Mouse (Mus musculus): ENCODE data around the gene Vps29. TPM values are rescaled to one million over a fixed set of nuclear protein-coding genes. Genes with fewer than 3 reads are reported as not detected.

The Vps29 gene
- polyA plus RNA-seq, 1 experiment from 2014 or later, result 204 TPM

DNA sequence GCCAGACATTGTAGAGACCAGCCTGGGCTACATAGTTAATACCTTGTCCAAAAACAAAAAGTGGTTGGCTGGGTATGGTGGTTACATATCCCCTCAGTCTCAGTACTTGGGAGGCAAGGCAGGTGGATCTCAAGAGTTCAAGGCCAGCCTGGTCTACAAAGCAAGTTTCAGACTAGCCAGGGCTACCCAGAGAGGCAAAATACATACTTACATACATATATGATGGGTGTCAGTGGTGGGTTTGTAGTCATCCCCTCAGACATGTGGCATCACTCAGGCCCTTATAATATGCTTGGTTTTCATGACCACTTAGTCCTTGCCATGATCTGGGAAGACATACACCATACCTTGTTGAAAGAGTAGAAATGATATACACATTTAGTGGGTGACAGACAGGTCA is 36.5 kb downstream of the Vps29 start:
- Histone ChIP-seq H3K4me3 (ENCODE audit: low read depth, low read length) (no peak overlapping the region), H3K27me3 (replicated peaks; ENCODE audit: control insufficient read depth, insufficient read depth, low read length) (no peaks in the 10 kb centered on the region), H3K9ac (ENCODE audit: low read depth, low read length) (no peak overlapping the region), H3K27ac (ENCODE audit: low read depth, low read length) (no peak overlapping the region), H3K4me2 (no peak overlapping the region), H3K9me3 (ENCODE audit: control insufficient read depth, low read length) (no peaks in the 10 kb centered on the region), H3K36me3 (ENCODE audit: control insufficient read depth, insufficient read depth, low read length) (peaks cover 2% of the 10 kb centered on the region; the same call in 1 of the 2 replicates), H3K4me1 (replicated peaks; ENCODE audit: control insufficient read depth, insufficient read depth, low read length) (peaks cover 7% of the 10 kb centered on the region)
- DNase-seq (ENCODE audit: low spot score), result no peak
- no peak for ATAC-seq (replicated peaks; ENCODE audit: low FRiP score)

DNA sequence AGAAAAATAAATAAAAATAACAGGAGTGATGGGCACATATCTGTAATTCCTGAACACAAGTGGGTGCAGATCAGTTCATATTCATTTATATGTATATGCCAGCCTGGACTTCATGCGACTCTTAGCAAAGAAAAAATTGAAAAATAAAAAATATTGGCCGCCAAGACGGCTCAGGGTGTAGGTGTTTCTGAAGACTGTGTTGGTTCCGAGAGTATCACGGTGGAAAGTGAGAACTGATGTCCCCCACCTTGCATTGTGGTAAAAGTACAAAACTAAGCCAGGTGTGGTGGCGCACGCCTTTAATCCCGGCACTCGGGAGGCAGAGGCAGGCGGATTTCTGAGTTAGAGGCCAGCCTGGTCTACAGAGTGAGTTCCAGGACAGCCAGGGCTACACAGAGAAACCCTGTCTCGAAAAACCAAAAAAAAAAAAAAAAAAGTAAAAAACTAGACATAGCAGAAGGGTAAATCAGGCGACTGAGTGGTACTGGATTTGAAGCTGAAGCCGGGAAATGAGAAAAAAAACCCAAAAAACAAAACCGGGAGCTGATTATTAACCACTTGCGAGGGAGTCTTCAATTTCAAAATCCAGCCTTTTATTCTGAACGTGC is 37.1 kb downstream of the Vps29 start:
- Histone ChIP-seq H3K4me1 (replicated peaks; ENCODE audit: control insufficient read depth, insufficient read depth, low read length) (peaks cover 7% of the 10 kb centered on the region), H3K9me3 (ENCODE audit: control insufficient read depth, low read length) (no peaks in the 10 kb centered on the region), H3K36me3 (ENCODE audit: control insufficient read depth, insufficient read depth, low read length) (peaks cover 2% of the 10 kb centered on the region; the same call in 1 of the 2 replicates), H3K27me3 (replicated peaks; ENCODE audit: control insufficient read depth, insufficient read depth, low read length) (no peaks in the 10 kb centered on the region), H3K27ac (ENCODE audit: low read depth, low read length) (no peak overlapping the region), H3K4me2 (peak overlapping the region; percentile 74), H3K9ac (ENCODE audit: low read depth, low read length) (peak overlapping the region; percentile 79), H3K4me3 (ENCODE audit: low read depth, low read length) (peak overlapping the region; percentile 77)
- ATAC-seq (replicated peaks; ENCODE audit: low FRiP score), result no peak
- DNase-seq (ENCODE audit: low spot score), result no peak
- WGBS, result 51% methylated on average over 15 of the region's 16 CpGs

DNA sequence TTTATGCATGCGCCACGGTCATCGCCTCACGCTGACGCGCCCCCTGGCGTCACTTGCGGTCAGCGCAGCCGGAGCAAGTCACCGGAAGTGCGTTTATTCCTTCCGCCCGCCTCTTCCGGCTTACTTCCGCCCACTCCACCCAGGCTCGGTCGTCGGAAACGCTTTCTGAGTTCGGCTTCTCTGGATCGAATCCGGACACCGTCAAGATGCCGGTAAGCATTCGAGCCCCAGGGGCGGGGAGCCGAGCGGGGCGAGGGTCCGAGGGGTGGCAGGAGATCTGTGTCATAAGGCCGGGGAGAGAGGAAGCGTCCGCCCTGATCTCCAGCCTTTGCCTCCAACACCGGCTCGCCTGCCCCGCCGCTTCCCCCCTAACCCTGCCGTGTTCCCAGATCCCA is 37.6 kb downstream of the Vps29 start, which contains the start of gene Arpc3:
TSS of gene Arpc3 (plus strand) at position 93 of the 395 bp plus-strand sequence.
- no peaks in the 10 kb centered on the region for H3K27me3 ChIP-seq (replicated peaks; ENCODE audit: control insufficient read depth, insufficient read depth, low read length)
- DNase-seq (ENCODE audit: low spot score) (peak; percentile 89), ATAC-seq (replicated peaks; ENCODE audit: low FRiP score) (peak; percentile 90)
- H3K4me3 ChIP-seq (ENCODE audit: low read depth, low read length), result peak within 1 kb of the TSS; percentile 77
- peaks cover 5% of the 10 kb centered on the region; the same call in 1 of the 2 replicates for H3K36me3 ChIP-seq (ENCODE audit: control insufficient read depth, insufficient read depth, low read length)
- H3K4me1 ChIP-seq (replicated peaks; ENCODE audit: control insufficient read depth, insufficient read depth, low read length), result peaks cover 7% of the 10 kb centered on the region
- peak within 1 kb of the TSS; percentile 79 for H3K9ac ChIP-seq (ENCODE audit: low read depth, low read length)
- no peaks in the 10 kb centered on the region for H3K9me3 ChIP-seq (ENCODE audit: control insufficient read depth, low read length)
- H3K4me2 ChIP-seq, result peak within 1 kb of the TSS; percentile 74
- under 1% methylated on average over 39 of the region's 39 CpGs for WGBS
- H3K27ac ChIP-seq (ENCODE audit: low read depth, low read length), result 0 out of 2 replicates have a peak within 1 kb of the TSS, but pooled peaks have one; percentile 11

DNA sequence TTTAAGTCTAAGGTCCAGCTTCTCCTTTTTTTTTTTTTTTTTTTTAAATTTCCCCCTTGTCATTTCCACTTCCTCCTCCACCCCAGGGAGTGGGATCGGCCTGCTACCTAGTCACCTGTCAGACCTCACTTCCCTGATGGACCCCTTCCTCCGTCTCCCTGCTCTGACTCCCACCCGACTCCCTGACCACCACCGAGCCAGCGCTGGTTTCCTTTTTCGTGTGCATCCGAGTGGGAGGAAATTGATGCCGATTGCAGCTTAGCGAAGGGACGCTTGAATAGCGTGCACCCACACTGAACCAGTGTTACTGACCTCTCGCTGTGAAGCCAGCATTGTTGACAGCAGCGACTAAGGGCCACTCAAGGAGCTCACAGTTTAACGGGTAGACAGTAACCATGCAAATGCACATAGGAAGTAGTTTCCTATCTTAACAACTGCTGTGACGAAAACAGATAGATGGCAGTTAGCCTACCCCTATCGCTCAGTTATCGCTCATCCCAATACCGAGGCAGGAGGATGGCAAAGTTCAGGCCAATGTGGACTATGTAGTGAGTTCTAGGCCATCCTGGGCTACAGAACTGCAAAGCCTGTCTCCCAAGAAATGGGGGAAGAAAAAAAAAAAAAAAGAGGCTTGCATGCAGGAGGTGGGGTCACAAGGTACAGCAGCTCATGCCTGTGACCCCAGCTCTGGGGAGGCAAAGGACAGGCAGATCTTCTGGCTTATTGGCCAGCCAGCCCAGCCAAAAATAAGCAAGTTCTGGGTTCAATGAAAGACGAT is 38.2 kb downstream of the Vps29 start:
- H3K27me3 ChIP-seq (replicated peaks; ENCODE audit: control insufficient read depth, insufficient read depth, low read length), result no peaks in the 10 kb centered on the region
- H3K4me2 ChIP-seq, result peak overlapping the region; percentile 74
- DNase-seq (ENCODE audit: low spot score) (peak; percentile 45), ATAC-seq (replicated peaks; ENCODE audit: low FRiP score) (peak; percentile 37; the same call in 1 of the 2 replicates)
- H3K27ac ChIP-seq (ENCODE audit: low read depth, low read length), result 0 out of 2 replicates have a peak overlapping the region, but pooled peaks have one; percentile 11
- H3K9ac ChIP-seq (ENCODE audit: low read depth, low read length), result peak overlapping the region; percentile 79
- peaks cover 7% of the 10 kb centered on the region for H3K4me1 ChIP-seq (replicated peaks; ENCODE audit: control insufficient read depth, insufficient read depth, low read length)
- H3K9me3 ChIP-seq (ENCODE audit: control insufficient read depth, low read length), result no peaks in the 10 kb centered on the region
- 10% methylated on average over 19 of the region's 19 CpGs for WGBS
- peaks cover 8% of the 10 kb centered on the region; the same call in 1 of the 2 replicates for H3K36me3 ChIP-seq (ENCODE audit: control insufficient read depth, insufficient read depth, low read length)
- H3K4me3 ChIP-seq (ENCODE audit: low read depth, low read length), result peak overlapping the region; percentile 77

DNA sequence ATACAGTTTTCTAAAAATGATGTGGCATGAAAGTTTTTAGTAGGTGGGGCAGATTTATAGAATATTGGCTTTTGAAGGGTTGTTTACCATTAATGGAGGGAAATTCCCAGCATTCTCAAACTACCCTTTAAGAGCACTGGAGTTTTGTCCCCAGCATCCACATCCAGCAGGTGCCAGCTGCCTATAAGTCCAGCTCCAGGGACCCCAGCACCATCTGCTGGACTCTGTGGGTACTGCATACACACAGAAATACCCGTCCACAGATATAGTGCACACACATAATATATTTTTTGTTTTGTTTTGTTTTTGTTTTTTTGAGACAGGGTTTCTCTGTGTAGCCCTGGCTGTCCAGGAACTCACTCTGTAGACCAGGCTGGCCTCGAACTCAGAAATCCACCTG is 39.7 kb downstream of the Vps29 start:
- H3K27ac ChIP-seq (ENCODE audit: low read depth, low read length), result no peak overlapping the region
- no peak for ATAC-seq (replicated peaks; ENCODE audit: low FRiP score)
- H3K4me1 ChIP-seq (replicated peaks; ENCODE audit: control insufficient read depth, insufficient read depth, low read length), result peaks cover 7% of the 10 kb centered on the region
- peaks cover 8% of the 10 kb centered on the region; the same call in 1 of the 2 replicates for H3K36me3 ChIP-seq (ENCODE audit: control insufficient read depth, insufficient read depth, low read length)
- peak; percentile 66 for DNase-seq (ENCODE audit: low spot score)
- H3K9ac ChIP-seq (ENCODE audit: low read depth, low read length), result no peak overlapping the region
- H3K27me3 ChIP-seq (replicated peaks; ENCODE audit: control insufficient read depth, insufficient read depth, low read length), result no peaks in the 10 kb centered on the region
- 59% methylated on average over 2 of the region's 2 CpGs for WGBS
- 0 out of 2 replicates have a peak overlapping the region, but pooled peaks have one; percentile 20 for H3K4me2 ChIP-seq
- H3K9me3 ChIP-seq (ENCODE audit: control insufficient read depth, low read length), result no peaks in the 10 kb centered on the region
- H3K4me3 ChIP-seq (ENCODE audit: low read depth, low read length), result no peak overlapping the region

DNA sequence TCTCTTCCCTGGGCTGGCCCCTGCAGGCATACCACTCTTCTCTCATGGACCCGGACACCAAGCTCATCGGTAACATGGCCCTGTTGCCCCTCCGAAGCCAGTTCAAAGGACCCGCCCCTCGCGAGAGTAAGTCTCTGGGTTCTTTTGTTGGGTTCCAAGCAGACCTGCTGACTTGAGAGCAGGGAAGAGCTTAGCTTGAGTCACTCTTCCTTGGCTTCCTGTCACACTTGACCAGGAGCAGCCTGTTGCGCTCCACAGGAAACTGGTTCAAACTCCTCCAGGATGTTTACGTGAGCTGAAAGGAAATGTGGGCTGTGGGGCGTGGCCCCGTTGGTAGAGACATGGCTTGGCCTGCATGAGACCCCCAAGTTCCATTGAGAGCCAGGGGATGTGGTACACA is 42.6 kb downstream of the Vps29 start:
- Histone ChIP-seq H3K4me2 (0 out of 2 replicates have a peak overlapping the region, but pooled peaks have one; percentile 4), H3K9ac (ENCODE audit: low read depth, low read length) (no peak overlapping the region), H3K9me3 (ENCODE audit: control insufficient read depth, low read length) (no peaks in the 10 kb centered on the region), H3K36me3 (ENCODE audit: control insufficient read depth, insufficient read depth, low read length) (peaks cover 9% of the 10 kb centered on the region; the same call in 1 of the 2 replicates), H3K27ac (ENCODE audit: low read depth, low read length) (0 out of 2 replicates have a peak overlapping the region, but pooled peaks have one; percentile 11), H3K4me3 (ENCODE audit: low read depth, low read length) (no peak overlapping the region), H3K4me1 (replicated peaks; ENCODE audit: control insufficient read depth, insufficient read depth, low read length) (peaks cover 7% of the 10 kb centered on the region), H3K27me3 (replicated peaks; ENCODE audit: control insufficient read depth, insufficient read depth, low read length) (no peaks in the 10 kb centered on the region)
- WGBS, result 60% methylated on average over 10 of the region's 10 CpGs
- no peak for ATAC-seq (replicated peaks; ENCODE audit: low FRiP score)
- DNase-seq (ENCODE audit: low spot score), result no peak

DNA sequence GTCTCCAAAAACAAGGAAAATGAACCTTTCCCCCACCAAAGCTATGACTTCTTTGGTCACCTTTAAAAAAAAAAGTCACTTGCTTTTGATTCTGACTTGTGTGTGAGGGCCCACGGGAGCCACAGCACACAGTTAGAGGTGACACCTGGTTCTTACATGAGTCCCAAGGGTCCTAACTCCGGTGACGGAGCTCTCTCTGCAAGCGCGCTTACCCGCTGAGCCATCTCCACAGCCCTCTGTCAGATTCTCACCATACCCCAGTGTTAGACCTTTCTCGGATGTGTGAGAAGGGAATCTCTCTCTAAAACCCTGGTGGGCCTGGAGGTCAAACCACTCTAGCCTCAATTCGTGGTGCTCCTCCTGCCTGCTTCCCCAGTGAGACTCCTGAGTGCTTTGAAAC is 43.3 kb downstream of the Vps29 start:
- H3K4me3 ChIP-seq (ENCODE audit: low read depth, low read length), result no peak overlapping the region
- peaks cover 14% of the 10 kb centered on the region; the same call in 1 of the 2 replicates for H3K36me3 ChIP-seq (ENCODE audit: control insufficient read depth, insufficient read depth, low read length)
- no peak for DNase-seq (ENCODE audit: low spot score)
- H3K4me2 ChIP-seq, result no peak overlapping the region
- peaks cover 5% of the 10 kb centered on the region for H3K4me1 ChIP-seq (replicated peaks; ENCODE audit: control insufficient read depth, insufficient read depth, low read length)
- no peak for ATAC-seq (replicated peaks; ENCODE audit: low FRiP score)
- H3K9me3 ChIP-seq (ENCODE audit: control insufficient read depth, low read length), result no peaks in the 10 kb centered on the region
- H3K9ac ChIP-seq (ENCODE audit: low read depth, low read length), result no peak overlapping the region
- H3K27me3 ChIP-seq (replicated peaks; ENCODE audit: control insufficient read depth, insufficient read depth, low read length), result no peaks in the 10 kb centered on the region
- no peak overlapping the region for H3K27ac ChIP-seq (ENCODE audit: low read depth, low read length)
- 88% methylated on average over 8 of the region's 8 CpGs for WGBS

DNA sequence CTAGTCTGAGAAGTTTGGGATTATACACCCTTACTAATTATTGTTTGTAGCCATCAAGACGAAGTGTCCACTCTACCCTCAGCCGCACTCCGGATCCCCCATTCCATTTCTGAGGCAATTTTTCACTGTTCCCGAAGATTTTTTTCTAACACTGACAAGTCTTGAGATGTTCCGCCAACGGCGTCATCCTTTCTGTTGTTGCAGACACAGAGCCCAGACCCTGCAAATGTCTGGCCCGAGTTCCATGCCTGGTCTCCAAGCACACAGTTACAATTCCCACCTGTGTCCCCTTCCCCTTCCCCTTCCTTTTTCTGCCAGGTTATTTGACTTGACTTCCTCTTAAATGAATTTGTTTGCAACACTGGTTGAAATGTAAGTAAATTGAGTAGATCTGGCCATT is 45.7 kb downstream of the Vps29 start:
- Histone ChIP-seq H3K9me3 (ENCODE audit: control insufficient read depth, low read length) (no peaks in the 10 kb centered on the region), H3K4me2 (no peak overlapping the region), H3K4me1 (replicated peaks; ENCODE audit: control insufficient read depth, insufficient read depth, low read length) (no peaks in the 10 kb centered on the region), H3K4me3 (ENCODE audit: low read depth, low read length) (no peak overlapping the region), H3K36me3 (ENCODE audit: control insufficient read depth, insufficient read depth, low read length) (peaks cover 31% of the 10 kb centered on the region), H3K27me3 (replicated peaks; ENCODE audit: control insufficient read depth, insufficient read depth, low read length) (no peaks in the 10 kb centered on the region), H3K27ac (ENCODE audit: low read depth, low read length) (no peak overlapping the region), H3K9ac (ENCODE audit: low read depth, low read length) (no peak overlapping the region)
- DNase-seq (ENCODE audit: low spot score), result no peak
- WGBS, result 91% methylated on average over 8 of the region's 8 CpGs
- ATAC-seq (replicated peaks; ENCODE audit: low FRiP score), result no peak

All from liver, embryonic 11.5 days (tissue).